Mouse (Mus musculus) MEL (cell line): ENCODE measurements around the gene 1110051M20Rik.

ENCODE experiments used
- BHLHE40 ChIP-seq: IDR thresholded peaks from 2 replicates; pipeline ENCODE4 v1.6.1; 2012; ENCODE audit warnings: low read depth, mild to moderate bottlenecking, inconsistent platforms, low read length, improper control_type of control experiment, borderline replicate concordance
- CTCF ChIP-seq, 3 experiments: IDR thresholded peaks in 2 of 3; conservative IDR thresholded peaks in 1 of 3; 2 replicates each; pipeline ENCODE4 v1.5.1; 2011 to 2012; ENCODE audit warnings: low read length in 3 of 3, low read depth in 2 of 3, mild to moderate bottlenecking in 2 of 3, improper control_type of control experiment in 1 of 3, inconsistent platforms in 1 of 3, mixed read lengths in 1 of 3, moderate library complexity in 1 of 3; ENCODE audit not compliant: control insufficient read depth in 1 of 3, insufficient read depth in 1 of 3, poor library complexity in 1 of 3, severe bottlenecking in 1 of 3
- E2F4 ChIP-seq: IDR thresholded peaks from 2 replicates; pipeline ENCODE4 v1.6.1; 2011; ENCODE audit warnings: low read depth, low read length, improper control_type of control experiment, borderline replicate concordance
- HCFC1 ChIP-seq: IDR thresholded peaks from 2 replicates; pipeline ENCODE4 v1.6.1; 2012; ENCODE audit warnings: low read depth, mild to moderate bottlenecking, inconsistent platforms, low read length, improper control_type of control experiment, moderate library complexity
- POLR2A ChIP-seq, 2 experiments: IDR thresholded peaks; 2 replicates each; pipeline ENCODE4 v1.6.1; 2011 to 2012; ENCODE audit warnings: low read length in 2 of 2, mild to moderate bottlenecking in 2 of 2, control low read depth in 1 of 2, improper control_type of control experiment in 1 of 2, low read depth in 1 of 2, moderate library complexity in 1 of 2; ENCODE audit not compliant: control insufficient read depth in 1 of 2, insufficient read depth in 1 of 2, poor library complexity in 1 of 2
- POLR2AphosphoS2 ChIP-seq: IDR thresholded peaks from 2 replicates; pipeline ENCODE4 v1.6.1; 2011; ENCODE audit warnings: low read length, improper control_type of control experiment
- TAL1 ChIP-seq: IDR thresholded peaks from 2 replicates; pipeline ENCODE4 v1.6.1; 2012; ENCODE audit warnings: mild to moderate bottlenecking, inconsistent platforms, low read length, moderate library complexity, mixed read lengths
- UBTF ChIP-seq: IDR thresholded peaks from 2 replicates; pipeline ENCODE4 v1.6.1; 2012; ENCODE audit warnings: low read depth, mild to moderate bottlenecking, inconsistent platforms, low read length, improper control_type of control experiment, moderate library complexity, borderline replicate concordance; ENCODE audit not compliant: insufficient read depth
- USF2 ChIP-seq, 2 experiments: IDR thresholded peaks; 2 replicates each; pipeline ENCODE4 v1.6.1; 2011 to 2012; ENCODE audit warnings: improper control_type of control experiment in 2 of 2, low read length in 2 of 2, borderline replicate concordance in 1 of 2, inconsistent platforms in 1 of 2, low read depth in 1 of 2, mild to moderate bottlenecking in 1 of 2; ENCODE audit not compliant: insufficient read depth in 1 of 2

- TF ChIP-seq POLR2AphosphoS2 (no peak), TAL1 (no peak), BHLHE40 (no peak), UBTF (no peak), CTCF (IDR thresholded peaks at IDR 0.05 in 2 of 3, conservative IDR thresholded peaks at IDR 0.05 in 1 of 3; ENCODE audit: control insufficient read depth in 1 of 3, insufficient read depth in 1 of 3, low read depth in 2 of 3, low read length in 3 of 3, poor library complexity in 1 of 3, severe bottlenecking in 1 of 3) (no peak), POLR2A (IDR thresholded peaks at IDR 0.05; ENCODE audit: control insufficient read depth in 1 of 2, insufficient read depth in 1 of 2, low read depth in 1 of 2, low read length in 2 of 2, poor library complexity in 1 of 2) (no peak), HCFC1 (no peak), E2F4 (no peak), USF2 (IDR thresholded peaks at IDR 0.05; ENCODE audit: borderline replicate concordance in 1 of 2, insufficient read depth in 1 of 2, low read depth in 1 of 2, low read length in 2 of 2) (no peak)
Measured at GRCm38 (mm10) chr2:91450316-91450715, 5.8 kb upstream of the 1110051M20Rik start.
